Mouse (Mus musculus): ENCODE results near the gene Rps6ka4.

Rps6ka4 gene

DNA sequence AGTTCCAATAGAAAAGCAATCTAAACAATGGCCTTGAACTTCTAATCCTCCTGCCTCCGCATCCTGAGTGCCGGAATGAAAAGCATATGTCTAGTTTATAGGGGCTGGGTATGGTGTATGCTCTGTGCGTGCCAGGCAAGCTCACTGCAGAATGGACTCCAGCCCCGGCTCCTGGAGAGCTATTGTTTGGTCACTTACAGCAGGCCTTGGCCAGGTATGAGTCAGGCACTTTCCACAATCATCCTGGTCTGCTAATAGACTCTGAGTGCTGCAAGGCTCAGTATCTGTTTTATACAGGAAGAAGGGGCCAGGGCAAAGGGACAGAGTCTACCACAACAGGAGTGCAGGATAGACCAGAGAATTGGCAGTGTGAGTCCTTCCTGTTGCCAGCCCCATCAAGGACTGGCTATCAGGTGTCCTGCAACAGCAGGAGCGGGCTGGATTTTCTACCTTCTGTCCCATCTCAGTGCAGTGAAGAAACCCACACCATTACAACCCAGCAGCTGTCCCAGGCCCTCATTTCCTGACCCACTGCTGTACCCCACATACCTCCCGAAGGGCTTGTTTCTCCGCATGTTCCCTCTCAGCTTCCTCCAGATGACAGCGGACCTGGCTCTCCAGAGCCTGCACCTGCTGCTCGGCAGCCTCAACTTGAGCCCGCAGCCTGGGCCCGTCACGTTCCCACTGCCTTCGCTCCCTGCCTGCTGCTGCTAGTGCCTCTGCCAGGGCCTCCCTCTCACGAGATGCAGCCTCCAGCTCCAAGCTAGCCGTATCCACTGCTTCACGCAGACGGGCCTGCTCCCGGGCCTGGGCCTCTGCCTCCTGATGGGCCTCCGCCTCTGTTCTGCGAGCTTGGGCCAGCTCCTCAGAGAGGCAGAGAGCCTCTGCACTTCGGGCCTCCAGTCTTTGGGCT is 12.2 kb upstream of the Rps6ka4 start:
- no peak for DNase-seq (ENCODE audit: low read depth, low spot score)

DNA sequence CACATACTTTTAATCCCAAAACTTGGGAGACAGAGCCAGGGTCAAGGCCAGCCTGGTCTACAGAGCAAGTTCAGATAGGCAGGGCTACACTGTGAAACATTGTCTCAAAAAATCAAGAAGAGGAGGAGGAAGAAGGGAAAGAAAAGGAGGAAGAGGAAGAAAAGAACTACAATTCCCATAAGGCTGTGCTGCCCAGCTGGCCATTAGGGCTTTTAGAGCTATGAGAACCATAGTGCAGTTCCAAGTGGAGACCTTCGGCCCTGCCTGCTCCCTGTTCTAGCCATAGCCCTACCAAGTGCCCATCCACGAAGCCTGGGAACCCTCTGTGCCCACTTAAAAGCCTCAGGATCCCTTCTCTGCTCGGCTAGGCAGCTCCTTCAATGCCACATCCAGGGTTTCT is 11.1 kb upstream of the Rps6ka4 start:
- no peak for DNase-seq (ENCODE audit: low read depth, low spot score)

DNA sequence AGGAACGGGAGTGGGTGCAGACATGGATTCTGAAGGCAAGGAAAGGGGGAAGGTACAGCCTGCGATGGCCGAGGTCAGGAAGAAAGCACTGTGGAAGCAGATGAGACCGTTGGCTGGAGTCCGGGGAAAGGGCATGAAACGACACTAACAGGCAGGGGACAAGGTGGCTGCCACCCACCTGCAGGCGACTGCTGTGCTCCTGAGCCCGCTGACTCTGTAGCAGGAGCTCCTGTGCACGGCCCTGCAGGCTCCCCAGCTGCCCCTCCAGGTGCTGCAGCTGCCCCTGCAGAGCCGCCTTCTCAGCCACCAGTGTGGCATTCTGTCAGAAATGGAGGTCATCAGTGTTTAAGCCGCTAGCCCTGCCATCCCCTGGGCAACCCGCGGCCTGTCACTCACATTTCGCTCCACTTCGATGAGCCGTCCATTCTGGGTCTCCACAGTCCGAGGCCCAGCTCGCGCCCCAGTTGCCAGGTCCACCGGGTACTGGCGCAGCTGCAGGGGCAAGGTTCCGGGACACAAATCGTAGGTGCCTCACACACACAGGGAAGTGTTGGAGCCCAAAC is 9.2 kb upstream of the Rps6ka4 start:
- no peak for DNase-seq (ENCODE audit: low read depth, low spot score)

GRCm38 (mm10) chr19:6847841-6848517 is 7.5 kb upstream of the Rps6ka4 start:
- no peak for DNase-seq (ENCODE audit: low read depth, low spot score)

DNA sequence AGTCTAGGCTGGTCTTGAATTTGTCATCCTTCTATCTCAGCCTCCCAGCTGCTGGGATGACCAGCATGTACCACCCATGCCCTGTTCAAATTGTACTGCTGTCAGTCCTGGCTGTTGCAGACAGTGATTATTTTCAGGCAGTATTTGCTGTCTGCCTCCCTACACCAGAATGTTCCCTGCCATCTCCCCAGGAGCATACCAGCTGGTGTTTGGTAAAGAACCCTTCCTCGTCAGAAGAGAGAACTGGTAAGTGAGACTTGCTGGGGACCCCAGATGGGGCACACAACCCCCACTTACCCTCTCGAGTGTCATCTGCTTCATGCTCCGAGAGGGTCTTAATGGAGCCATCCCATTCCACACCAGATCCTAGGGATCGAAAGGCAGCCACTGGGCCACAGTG is 5.6 kb upstream of the Rps6ka4 start:
- no peak for DNase-seq (ENCODE audit: low read depth, low spot score)

GRCm38 (mm10) chr19:6842353-6842752 is 1.9 kb upstream of the Rps6ka4 start:
- no peak for DNase-seq (ENCODE audit: low read depth, low spot score)

DNA sequence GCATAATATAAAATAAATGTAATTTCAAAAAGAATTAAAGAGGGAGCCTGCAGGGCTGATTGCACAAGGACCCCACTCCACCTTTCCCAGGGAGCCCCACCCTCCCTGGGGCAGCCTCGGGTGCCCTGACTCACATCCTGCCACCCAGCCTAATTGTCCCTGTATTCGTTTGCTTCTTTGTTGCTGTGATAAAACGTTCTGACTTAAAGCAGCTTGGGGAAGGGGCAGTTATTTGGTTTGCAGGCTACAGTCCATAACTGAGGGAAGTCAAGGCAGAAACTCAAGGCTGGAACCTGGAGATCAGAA is 809 bp upstream of the Rps6ka4 start:
- DNase-seq (ENCODE audit: low read depth, low spot score), result peak; percentile 26

DNA sequence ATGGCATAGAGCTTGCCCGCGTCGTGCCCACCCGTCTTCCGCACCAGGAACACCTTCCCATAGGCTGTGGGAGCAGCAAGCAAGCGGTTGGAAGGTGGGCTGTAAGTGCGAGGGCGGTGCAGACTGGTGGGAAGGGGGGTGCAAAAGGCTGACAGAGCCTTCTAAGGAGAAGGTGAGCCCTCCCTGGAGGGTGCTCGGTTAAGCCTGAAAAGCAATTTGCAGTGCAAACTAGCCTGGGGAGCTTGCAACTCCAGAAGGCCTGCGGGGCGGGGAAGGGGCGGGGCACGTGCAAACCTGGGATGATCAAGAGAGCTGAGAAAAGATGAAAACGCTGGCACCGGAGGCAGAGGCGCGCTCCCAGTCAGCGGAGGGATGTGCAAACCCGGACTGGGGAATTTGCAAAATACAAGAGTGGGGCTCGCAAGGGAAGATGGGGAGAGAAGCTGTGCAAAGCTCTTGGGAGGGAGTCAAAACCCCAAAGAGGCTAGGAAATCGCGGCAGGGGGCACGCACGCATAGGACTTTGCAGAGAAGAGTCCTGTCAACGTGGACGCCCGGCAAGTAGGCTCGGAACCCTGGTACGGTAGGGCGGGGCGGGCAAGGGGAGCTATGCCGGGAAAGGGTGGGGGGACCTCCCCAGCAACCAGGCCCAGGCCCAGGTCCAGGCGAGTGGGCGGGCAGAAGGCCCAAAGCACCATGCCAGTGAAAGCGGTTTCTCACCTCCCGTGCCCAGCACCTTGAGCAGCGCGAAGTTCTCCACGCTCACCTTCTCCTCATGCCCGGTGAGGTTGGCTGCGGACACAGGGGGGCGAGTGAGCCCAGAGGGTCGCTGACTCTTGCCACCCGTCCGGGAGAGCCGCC is 591 bp downstream of the Rps6ka4 start:
- DNase-seq (ENCODE audit: low read depth, low spot score), result peak; percentile 37

DNA sequence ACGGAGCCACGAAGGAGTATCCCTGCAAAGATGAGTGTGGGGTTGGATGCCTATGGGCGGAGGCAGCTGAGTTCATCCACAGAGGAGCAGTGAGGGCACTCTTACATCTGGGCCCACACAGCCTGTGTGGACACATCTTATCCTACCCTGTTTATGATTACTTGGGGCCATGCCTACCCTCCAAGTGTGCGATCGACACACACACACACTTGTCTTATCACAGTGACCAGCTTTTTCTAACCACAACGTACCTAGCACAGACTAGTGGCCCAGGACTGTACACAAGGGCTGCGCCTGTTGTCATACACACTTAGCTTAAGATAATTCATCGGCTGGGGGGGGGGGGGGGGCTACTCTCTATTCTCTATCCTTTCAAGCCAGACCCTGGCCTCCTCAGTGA is 8.1 kb downstream of the Rps6ka4 start:
- no peak for DNase-seq (ENCODE audit: low read depth, low spot score)

- DNase-seq (ENCODE audit: low read depth, low spot score), result no peak
These were observed 9.1 kb downstream of the Rps6ka4 start for GRCm38 (mm10) chr19:6831331-6831730.

GRCm38 (mm10) chr19:6830556-6831316 is 9.7 kb downstream of the Rps6ka4 start:
- no peak for DNase-seq (ENCODE audit: low read depth, low spot score)

DNA sequence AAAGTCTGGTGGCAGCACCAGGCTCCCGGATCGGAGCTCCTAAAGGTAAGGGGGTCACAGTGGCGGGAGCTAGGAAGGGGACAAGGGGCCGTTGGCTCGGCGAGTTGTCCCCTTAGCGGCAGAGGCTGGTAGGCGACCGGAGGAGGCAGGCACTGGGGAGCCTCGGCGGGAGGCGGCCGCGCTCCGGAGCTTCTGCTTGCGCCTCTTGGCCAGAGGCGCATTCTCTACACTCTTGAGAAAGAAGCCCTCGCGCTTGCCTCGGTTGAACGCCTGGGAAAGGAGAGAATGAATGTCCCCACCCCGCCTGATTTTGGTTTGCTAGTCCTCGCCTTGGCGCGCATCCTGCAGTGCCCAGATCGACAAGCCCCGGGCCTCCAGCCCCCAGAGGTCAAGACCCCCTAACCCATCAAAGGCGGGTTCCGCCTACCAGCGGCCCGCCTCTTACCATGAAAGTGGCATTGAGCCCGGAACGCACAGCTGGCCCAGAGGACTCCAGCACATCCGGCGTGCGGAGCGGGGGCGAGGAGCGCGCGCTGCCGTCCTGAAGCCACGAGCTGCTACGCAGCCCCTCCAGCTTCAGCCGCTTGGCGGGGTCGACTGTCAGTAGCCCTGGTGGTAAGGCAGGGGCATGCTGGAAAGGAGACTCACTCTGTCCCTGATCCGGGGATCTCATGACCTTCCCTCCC is 10.4 kb downstream of the Rps6ka4 start:
- no peak for DNase-seq (ENCODE audit: low read depth, low spot score)

DNA sequence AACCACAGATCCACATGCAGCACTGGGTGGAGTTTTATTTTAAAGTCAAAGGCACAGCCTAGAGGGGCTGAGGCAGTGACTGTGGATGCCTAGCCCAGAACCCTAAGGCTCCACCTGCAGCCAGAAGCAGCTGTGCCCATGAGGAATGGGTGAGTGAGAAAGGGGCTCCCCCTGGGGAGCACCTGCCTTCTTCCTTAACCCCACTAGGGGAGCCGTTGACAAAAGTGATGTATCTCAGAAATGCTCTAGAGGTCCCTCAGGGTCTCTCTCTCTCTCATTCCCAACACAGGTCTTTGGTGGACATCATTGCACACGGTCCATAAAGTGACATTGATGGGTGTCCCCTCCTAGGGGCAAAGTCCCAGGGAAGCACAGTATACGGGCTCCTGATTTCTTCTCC is 11.4 kb downstream of the Rps6ka4 start:
- DNase-seq (ENCODE audit: low read depth, low spot score), result no peak

DNA sequence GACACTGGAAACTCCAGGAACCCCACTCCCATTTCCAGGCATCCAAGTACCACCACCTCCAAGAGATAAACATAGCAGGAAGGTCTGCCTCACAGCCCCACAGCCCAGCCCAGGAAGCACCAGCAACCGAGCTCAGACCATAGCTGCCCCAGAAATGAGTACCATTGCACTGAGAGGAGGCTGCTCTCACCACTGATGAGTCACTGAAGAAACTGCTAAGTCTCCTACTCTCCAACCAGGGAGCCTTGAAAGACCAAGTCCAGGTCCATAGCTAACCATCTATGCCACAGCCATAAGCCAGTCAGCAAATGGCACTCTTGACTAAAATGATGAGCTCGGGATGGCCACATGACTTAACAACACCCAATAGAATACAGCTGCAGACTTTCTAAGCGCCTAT is 13.8 kb downstream of the Rps6ka4 start:
- DNase-seq (ENCODE audit: low read depth, low spot score), result no peak

- no peak for DNase-seq (ENCODE audit: low read depth, low spot score)
These were observed 15.1 kb downstream of the Rps6ka4 start for GRCm38 (mm10) chr19:6825384-6825783.

GRCm38 (mm10) chr19:6820538-6821195 is 19.8 kb downstream of the Rps6ka4 start:
- DNase-seq (ENCODE audit: low read depth, low spot score), result no peak

GRCm38 (mm10) chr19:6819143-6819827 is 21.2 kb downstream of the Rps6ka4 start:
- no peak for DNase-seq (ENCODE audit: low read depth, low spot score)

DNA sequence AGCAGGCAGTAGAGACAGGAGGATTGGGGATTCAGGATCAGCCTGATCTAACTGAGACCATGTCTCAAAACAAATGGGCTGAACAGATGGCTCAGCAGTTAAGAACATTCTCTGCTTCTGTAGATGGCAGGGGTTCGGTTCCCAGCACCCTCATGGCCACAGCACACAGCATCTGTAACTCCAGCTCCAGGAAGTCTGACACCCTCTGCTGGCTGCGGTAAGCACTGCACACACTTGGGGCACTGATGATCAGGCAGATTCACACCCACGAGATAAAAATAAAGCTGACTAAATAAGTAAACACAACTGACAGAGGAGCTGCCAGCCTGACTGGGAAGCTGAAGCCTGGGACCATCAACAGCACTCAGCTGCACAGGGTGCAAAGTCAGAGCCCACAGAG is 25.5 kb downstream of the Rps6ka4 start:
- DNase-seq (ENCODE audit: low read depth, low spot score), result no peak

- no peak for DNase-seq (ENCODE audit: low read depth, low spot score)
These were observed 26.1 kb downstream of the Rps6ka4 start for GRCm38 (mm10) chr19:6814366-6814765.

Measured in CD4-positive helper T cell, adult 2 months (primary cell).